Mouse (Mus musculus) layer of hippocampus, postnatal 14 days (tissue): Measurements from ENCODE around the gene Med12. TPM values are rescaled to one million over a fixed set of nuclear protein-coding genes. Genes with fewer than 3 reads are reported as not detected.
"Not testable (repeated sequence)": the region's sequence is repeated elsewhere in the genome, so short reads cannot be mapped to it uniquely, and the experiment has no call there.

Experiments used
- DNase-seq, 2 experiments: peaks; one replicate each; pipeline ENCODE4 v3.0.0; 2021 to 2022; ENCODE audit warnings: low spot score in 2 of 2, mixed read lengths in 1 of 2
- total RNA-seq, 2 experiments: library from RNA; stranded (reverse); gene quantifications; 2 replicates each; pipeline ENCODE4 v1.2.3; 2021

Med12 gene
- total RNA-seq, 2 experiments from 2014 or later, result 31.0 to 32.8 TPM

- DNase-seq, result peak in 1 of 2 experiments; percentile 52
These were observed 25.9 kb downstream of the Med12 start for GRCm38 (mm10) chrX:101299473-101300426.

- DNase-seq, result no peak
These were observed 26.7 kb downstream of the Med12 start for GRCm38 (mm10) chrX:101300427-101301030.

- DNase-seq, result no peak
These were observed 27.8 kb downstream of the Med12 start for GRCm38 (mm10) chrX:101301654-101302053.

GRCm38 (mm10) chrX:101304646-101305045 lies 30.8 kb downstream of the Med12 start:
- no peak for DNase-seq

GRCm38 (mm10) chrX:101309299-101309698 lies 35.5 kb downstream of the Med12 start:
- DNase-seq, result no peak

- peak in 1 of 2 experiments; percentile 80 for DNase-seq
These were observed 40.0 kb downstream of the Med12 start for GRCm38 (mm10) chrX:101313625-101314359.

GRCm38 (mm10) chrX:101319775-101320174 lies 45.9 kb downstream of the Med12 start:
- DNase-seq, result no peak

GRCm38 (mm10) chrX:101325989-101326899 lies 52.4 kb downstream of the Med12 start:
- DNase-seq, result no peak

GRCm38 (mm10) chrX:101329372-101330028 lies 55.7 kb downstream of the Med12 start:
- DNase-seq, result peak; percentile 70 to 71

- DNase-seq, result no peak
These were observed 58.2 kb downstream of the Med12 start for GRCm38 (mm10) chrX:101332031-101332374.

- DNase-seq, result peak; percentile 79 to 93
These were observed 58.8 kb downstream of the Med12 start for GRCm38 (mm10) chrX:101332375-101333211.

- DNase-seq, result no peak
These were observed 60.8 kb downstream of the Med12 start for GRCm38 (mm10) chrX:101334606-101335005.

- DNase-seq, result no peak
These were observed 64.8 kb downstream of the Med12 start for GRCm38 (mm10) chrX:101338666-101339065.

- DNase-seq, result not testable (repeated sequence)
These were observed 69.0 kb downstream of the Med12 start for GRCm38 (mm10) chrX:101342837-101343236.

GRCm38 (mm10) chrX:101345456-101345855 lies 71.6 kb downstream of the Med12 start:
- DNase-seq, result no peak

- DNase-seq, result no peak
These were observed 72.6 kb downstream of the Med12 start for GRCm38 (mm10) chrX:101346475-101346874.
